Mouse (Mus musculus) urinary bladder, postnatal 36 days (tissue): Measurements from ENCODE around the gene Nrip3.
A peak's percentile ranks its signal among the peaks of the same experiment; 100 is the strongest.

Source experiments
- DNase-seq, 2 experiments: peaks; one replicate each; pipeline ENCODE4 v3.0.0; 2022; ENCODE audit warnings: low spot score in 2 of 2, mixed read lengths in 1 of 2

Nrip3 gene

DNA sequence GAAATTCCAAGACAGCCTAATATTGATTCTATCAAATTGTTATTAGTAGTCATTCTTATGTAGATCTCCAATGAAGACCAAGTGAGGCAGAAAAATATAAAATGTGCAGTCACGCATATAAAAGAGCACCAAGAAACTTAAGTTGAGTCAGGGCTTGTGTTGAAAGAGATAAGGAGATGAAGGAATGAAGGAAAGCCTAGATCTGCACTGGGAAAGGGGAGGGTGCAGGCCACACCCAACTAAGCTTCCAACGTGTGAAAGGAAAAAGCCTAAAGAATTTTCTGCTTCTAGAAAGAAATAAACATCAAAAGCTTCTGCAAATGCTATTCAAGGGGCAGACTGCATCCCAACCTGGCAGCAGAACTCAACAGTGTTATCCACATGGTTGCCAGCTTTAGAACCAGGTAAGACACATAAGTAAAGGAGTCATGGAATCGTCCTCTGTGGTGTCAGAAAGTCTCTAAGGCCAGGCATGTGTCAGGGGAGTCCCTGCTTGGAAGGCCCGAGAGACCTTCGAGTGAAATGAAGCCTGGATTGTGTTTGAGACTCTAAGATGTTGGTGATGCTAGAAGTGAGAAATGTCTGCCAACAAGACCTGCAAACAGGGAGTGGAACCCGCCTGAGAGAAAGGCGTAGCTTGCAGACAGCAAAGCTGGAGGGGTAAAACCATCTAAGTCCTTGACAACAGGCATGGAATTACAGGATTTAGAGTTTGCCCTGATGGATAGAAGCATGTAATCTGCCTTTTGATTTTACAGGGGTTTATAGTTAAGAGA lies 14.1 kb downstream of the Nrip3 start:
- DNase-seq: no peak

DNA sequence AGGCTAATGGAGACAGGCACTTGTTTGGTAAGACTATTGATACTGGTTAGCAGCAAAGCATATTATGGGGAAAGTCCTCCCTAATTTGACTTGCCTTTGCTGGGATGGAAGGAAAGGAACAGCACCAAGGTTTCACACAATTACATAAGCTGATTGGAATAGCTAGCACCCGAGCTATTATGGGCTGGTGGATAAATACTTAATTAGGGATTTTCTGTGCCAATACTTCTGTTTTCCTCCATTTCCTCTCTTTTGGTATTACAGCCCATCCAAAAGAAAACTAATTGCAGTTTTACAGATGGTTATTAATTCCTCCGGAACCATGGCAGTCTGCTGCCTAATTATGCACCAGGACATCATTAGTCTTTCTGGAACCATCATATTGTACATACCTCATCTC lies 17.8 kb downstream of the Nrip3 start:
- no peak for DNase-seq

DNA sequence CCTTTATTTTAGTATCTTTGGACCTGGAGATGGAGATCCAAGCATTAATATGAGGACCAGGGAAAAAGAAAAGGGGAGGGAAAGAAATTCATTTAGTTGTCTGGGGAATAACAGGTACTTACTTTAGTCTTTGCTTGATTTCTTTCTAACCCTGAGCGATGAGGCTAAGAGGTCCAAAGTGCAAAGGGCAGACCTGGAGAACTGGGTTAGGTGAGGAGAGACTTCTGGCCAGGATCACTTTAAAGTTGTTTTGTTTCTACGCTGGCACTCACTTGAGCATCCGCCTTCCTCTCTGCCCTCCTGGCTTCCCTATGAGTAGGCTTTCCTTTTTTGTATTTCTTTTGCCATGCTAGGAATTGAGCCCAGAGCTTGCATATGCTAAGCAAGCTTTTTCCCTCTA lies 25.5 kb downstream of the Nrip3 start:
- no peak for DNase-seq

DNA sequence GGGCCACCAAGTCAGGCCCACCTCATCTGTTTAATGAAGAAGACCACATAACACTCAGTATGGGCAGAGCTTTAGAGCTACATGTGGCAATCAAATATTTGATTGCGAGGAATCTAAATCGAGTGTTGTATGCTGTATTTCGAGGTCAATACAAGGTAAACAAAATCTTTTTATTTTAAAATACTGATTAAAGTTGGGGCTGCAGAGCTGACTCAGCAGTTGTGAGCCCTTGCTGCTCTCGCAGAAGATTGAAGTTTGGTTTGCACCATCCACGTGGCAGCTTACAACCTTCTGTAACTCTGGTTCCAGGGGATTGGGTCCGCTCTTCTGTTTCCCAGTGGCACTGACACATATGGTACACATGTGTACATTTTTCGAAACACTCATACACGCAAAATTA lies 27.8 kb downstream of the Nrip3 start:
- no peak for DNase-seq

DNA sequence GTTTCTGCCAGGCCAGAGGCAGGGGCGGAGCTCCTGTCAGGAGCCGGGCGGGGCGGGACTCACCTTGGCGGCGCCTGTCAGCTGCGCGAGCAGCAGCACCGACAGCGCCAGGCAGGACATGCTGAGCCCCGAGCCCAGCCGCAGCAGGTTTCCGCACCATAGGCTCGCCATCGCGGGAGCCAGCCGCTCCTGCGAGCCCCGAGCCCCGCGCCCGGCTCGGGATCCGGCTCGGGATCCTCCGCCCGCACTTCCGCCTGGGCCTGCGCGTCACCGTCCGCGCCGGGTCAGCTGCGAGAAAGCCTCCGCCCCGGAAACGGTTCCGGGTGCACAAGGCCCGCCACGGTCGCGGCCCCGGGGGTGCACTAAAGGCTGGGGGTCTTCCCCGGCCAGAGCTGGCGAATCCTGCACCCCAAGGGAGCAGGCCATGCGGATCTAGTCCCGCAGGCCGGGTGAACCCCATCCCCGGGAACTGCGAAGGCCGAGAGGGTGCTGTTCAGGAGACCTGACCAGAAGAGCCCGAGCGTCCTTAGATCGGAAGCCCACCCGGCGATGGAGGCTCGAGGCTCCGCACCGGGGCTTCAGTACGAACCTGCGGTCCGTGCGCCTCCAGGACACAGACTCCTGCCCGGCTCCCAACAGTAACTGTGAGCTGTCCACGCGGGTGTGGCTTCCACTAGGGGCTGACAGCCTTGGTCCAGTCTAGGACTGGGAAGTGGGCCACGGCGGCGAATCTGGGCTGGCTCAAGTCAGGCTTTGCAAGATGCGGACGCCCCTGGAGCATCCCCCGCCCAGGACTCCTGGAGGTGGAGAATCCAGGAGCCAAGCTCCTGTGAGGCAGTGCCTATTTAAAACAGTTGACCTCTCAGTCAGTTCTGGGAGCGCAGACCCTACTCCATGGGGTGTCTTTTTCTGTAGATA lies 29.6 kb downstream of the Nrip3 start, which contains the start of gene Tmem9b:
TSS of gene Tmem9b (minus strand) at position 868 of the 918 bp plus-strand sequence.
- peak; percentile 78 to 80 for DNase-seq

DNA sequence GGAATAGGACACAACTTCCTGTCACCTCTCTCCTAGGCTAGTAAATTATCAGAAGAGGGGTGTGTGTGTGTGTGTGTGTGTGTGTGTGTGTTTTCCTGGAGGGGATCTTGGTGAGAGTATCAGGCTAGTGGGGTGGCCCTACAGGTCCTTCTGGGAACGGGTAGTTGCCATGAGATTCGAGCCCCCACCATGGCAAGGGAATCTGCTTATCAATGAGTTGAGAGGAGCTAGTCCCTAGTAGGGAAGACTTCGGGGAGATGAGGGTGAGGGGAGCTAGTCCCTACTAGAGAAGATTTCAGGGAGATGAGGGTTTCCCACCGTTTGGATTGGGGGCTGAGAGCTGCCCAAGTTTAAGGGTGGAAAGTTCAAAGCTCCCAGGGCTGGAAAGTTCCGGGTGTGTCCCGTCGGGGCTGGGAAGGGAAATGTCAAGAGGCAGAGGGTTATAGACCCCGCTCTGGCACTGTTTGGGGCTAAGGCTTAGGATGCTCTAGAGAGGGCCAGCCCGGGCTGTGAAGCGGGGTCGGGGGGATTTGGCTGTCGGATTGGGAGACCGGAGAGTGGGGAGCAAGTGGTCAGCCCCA lies 30.3 kb downstream of the Nrip3 start:
- no peak for DNase-seq

DNA sequence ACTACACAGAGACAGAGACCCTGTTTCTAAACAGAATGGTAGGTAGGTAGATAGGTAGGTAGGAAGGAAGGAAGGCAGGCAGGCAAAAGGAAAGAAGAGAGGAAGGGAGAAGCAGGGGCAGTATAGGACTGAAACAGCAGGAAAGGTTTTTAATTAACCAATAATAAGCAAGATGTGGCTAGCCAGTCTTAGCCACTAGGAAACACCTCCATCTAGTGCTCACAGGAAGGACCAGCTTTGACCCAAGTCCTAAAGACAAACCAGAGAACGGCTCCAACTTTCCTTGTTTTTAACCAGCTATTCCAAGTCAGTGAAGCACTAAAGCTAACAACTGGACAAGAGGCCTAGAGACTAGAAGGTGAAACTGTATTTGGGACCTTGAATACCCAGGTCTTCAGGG lies 34.1 kb downstream of the Nrip3 start:
- DNase-seq: no peak

DNA sequence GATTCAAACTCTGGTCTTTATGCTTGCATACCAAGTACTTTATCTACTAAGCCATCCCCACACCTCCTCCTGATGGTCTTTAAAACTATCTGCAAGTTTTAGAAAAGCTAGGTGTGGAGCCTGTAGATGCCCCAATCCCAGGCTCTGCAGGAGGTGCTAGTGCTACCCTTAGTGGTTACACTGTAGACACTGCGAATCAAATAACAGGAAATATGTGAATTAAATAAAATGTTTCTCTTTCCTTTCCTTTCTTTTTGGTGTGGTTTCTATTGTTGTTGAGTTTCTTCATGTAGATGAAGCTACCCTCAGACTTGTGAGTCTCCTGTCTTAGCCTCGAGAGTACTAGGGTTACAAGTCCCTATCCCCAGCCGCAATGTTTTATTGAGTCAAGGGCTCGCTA lies 40.1 kb downstream of the Nrip3 start:
- DNase-seq: no peak

DNA sequence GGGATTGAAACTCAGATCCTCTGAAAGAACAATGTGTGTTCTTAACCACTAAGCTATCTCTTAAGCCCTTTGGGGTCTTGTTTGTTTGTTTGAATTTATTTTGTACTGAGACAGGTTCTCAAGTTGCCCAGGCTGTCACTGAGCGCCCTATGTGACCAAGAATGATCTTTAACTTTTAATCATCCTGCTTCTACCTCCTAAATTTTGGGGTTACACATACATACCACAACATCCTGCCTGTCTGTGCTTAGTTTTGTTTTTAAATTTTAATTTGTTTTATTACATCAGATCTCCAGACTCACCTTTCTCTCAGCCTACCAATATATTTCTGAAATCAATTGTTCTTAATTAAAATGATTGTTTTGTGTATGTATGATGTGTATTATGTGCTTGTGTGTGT lies 40.8 kb downstream of the Nrip3 start:
- no peak for DNase-seq

DNA sequence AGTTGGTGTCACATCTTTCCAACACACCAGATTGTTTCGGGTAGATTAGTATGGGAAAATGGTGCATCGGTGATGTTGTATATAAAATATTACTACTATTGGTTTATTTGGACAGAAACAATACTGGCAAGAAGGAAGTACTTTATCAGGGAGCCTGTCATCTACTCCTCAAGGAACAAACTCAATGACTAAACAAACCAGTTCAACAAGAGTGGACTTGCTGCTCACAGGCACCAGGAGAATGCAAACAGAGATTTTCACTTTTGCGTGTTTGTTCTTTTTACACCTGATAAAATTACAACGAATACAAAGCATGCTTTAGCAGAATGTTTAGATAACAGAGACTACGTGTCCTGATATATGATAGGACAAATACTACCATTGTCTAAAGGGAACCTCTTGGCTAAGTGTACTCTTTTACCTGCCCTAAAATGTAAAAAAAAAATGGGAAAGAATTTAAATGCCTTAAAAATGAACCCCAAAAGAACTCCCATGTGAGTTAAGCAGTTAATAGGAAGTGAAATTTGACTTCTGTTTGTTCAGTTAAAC lies 41.9 kb downstream of the Nrip3 start:
- DNase-seq: no peak

DNA sequence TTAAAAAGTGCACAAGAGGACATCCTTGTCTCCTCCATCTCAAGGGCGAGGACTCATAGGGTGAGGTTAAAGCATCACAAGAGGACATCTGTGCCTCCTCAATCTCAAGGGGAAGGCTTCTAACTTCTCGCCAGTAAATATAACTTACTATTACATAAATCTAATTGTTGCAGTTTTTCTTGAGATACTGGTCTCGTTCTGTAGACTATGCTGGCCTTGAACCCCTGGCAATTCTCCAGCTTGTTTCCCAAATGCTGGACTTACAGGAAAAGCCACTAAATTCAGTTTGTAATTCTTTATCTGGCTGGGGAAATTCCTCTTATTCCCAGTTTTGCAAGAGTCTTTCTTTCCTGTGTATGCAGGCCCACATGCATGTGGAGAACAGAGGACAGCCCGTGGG lies 47.0 kb downstream of the Nrip3 start:
- DNase-seq: no peak

DNA sequence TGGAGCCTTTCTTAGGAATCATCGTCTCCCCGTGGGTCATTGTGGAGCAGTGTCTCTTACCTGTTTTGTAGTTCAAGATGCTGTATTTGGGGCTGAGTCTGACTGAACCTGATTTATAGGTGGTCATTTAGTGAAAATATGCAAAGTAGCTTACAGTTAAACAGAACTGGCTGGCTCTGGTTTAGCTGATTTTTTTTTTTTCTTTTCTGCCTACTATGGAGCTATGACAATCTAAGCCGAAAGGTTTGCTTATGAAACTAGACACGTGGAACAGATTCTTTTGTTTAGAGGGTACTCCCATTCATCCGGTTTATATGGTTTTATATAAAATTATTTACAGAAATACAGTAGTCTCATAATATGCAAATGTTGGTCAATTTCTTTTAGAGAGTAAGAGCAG lies 50.2 kb downstream of the Nrip3 start, which contains the start of gene Ascl3:
TSS of gene Ascl3 (minus strand) at position 101 of the 400 bp plus-strand sequence.
- DNase-seq: no peak

DNA sequence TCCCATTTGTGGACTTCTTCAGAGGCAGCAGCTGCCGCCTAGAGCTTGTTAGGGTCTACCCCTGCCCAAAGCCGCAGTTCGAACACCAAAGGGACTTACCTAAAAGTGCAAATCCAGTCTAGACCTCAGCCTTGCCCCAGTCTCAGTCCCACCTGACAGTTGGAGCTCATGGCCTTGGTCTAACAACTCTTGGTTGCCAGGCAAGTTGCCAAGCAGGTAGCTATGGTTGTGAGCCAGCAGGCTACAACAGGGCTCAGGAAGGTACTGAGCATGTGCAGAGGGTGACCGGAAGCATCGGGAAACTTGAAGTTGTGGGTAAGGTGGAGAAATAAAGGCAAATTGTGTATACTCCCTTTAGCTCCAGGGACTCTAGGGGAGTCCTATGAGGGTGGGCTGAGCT lies 58.1 kb downstream of the Nrip3 start, which contains the start of gene BC051019:
TSS of gene BC051019 (minus strand) at position 154 of the 400 bp plus-strand sequence.
- DNase-seq: no peak

DNA sequence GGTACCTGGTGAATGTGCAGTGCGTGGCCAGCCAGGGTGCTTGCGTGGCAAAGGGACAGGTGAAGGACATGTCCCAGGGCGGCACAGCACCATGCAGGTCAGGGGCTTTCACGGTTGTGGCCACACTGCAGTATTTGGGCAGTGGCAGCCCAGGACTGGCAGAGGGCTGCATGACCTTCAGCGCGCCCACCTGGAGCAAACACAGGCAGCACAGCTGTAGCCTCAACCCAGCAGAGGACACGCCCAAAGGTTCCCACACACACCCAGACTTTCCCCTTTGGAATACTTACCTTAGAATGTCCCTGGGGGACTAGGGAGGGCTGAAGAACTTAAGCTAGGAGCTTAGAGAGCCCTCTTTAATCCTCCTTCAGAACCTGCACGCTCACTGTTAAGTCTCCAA lies 58.7 kb downstream of the Nrip3 start:
- DNase-seq: no peak

DNA sequence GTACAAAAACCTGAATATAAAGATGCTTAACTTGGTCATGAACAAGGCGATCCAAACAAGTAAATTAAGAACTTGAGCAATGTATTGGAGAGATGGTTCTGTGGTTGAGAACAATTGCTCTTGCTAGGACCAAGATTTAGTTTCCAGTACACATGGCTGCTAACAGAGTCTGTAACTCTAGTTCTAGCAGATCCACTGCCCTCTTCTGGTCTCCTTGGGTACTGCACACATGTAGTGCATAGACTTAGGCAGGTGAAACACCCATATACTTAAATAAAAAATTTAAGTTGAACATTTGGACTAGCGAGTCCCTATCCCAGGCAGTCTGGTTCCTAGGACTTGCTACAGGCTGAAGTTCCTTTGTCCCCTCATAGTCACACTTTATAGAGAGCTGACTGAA lies 59.2 kb downstream of the Nrip3 start:
- DNase-seq: no peak

DNA sequence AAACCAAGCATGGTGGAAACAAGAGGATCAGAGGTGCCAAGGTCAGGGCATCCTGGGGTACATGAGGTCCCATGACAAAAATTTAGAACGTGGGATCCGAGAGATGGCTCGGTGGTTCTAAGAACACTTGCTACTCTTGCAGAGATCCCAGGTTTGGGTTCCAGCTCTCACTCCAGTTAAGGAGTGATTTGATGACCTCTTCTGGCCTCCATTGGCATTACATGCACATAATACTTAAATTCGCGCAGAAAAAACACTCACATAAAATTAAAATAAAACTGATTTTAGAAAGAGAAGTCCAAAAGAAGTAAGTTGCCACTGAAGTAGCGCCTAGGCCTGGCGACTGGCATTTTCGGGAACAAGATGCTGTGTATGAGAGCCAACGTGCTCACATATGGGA lies 62.5 kb downstream of the Nrip3 start:
- no peak for DNase-seq

DNA sequence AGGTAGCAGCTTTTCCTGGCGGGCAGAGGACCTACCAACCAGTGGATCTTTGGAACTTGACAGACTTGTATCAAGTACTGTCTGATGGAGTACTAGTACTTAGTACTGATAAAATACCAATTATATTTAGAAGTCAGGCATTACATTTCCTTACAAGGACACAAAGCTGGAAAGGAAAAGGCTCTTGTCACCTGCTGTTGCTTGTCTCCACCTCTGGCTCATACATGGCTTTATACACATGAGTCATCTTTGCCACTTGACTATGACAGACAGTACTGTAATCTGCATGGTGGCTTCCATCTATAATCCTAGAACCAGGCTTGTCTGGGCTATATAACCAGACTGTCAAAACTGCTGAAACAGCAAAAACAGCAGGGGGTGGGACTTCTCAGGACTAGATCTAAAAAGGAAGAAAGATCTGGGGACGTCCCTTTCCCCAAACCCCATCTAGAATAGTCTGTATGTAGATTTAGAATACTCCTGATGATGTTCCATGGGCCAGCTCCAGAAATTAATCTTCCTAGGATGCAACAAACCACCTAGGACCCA lies 68.3 kb downstream of the Nrip3 start:
- DNase-seq: no peak

DNA sequence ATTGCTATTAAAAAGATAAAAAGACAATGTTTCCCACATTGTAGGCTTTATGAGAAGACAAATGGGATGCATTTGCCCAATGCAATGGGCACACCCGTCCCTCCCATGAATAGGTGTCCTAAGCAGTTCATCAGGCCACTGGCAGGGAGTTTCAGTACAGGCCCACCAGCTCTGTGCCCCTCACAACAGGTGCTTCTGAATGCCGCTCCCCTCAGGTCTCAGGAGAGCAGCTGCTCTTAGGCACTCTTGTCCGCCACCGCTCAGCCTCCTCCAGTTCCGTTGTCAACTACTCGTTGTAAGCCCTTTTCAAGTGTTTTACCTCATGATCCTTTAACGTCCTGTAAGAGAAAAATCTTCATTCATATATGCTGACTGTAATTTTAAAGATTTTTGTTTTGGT lies 69.6 kb downstream of the Nrip3 start:
- no peak for DNase-seq

DNA sequence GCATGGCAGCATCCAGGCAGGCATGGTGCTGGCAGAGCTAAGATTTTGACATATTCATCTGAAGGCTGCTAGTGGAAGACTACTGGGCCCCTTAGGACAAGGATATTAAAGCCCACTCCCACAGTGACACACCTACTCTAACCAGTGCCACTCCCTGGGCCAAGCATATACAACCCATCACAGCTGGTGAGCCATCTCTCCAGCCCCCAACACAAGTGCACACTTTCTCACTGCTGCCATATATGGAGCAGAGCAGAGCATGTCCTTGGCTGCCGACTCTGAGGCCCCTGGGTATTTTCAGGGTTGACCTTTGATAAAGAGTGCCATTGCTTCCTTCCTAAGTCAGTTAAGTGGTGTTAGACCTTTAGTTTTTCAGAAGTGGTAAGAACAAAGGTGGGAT lies 71.8 kb downstream of the Nrip3 start:
- DNase-seq: no peak

DNA sequence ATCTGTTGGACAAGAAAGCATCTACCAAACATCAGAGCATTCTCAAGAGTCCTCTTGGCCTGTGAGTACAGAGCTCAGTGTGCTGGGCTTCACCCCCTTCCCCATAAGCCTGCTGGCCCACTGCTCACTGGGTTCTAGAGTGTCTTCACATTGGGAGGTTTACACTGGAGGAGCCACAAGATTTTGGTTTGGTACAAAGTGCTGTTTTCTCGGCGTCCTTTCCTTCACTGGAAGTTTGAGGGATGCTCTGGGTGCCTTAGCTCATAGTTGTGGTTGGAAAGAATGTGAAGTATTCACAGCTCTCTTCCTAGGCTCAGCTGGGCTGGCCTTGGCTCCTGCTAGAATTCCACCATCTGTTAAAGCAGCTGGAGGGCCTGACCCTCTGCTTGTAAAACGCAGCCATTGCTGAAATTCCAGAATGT lies 72.9 kb downstream of the Nrip3 start:
- peak in 1 of 2 experiments; percentile 42 for DNase-seq
